Mouse (Mus musculus): ENCODE results near the gene Nobox. TPM values are rescaled to one million over a fixed set of nuclear protein-coding genes. Genes with fewer than 3 reads are reported as not detected.

The Nobox gene
- not detected in 2 replicates for polyA plus RNA-seq (2011; ENCODE audit: insufficient read depth, insufficient read length, low replicate concordance, missing spikeins)

DNA sequence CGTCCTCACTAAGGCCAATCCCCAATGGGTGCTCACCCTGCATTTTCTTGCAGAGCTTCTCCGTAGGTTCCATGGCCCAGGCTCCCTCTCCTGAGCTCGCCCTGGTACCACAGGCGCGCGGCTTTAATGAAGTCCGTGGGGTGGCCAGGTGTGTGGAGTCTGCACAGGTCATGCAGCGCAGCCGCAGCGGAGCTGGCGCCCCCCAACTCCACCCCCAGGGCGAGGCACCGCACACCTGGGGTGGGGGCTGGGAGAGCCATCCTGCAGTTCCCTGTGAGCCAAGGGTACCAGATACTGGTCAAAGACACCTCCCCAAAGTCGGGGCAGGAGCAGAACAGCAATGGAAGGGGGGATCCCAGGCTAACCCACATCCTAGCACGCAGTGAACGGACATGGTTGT lies at the start of gene Nobox:
Gene Nobox (minus strand): TSS at position 101 of the 400 bp plus-strand sequence.
- Histone ChIP-seq H3K4me3 (replicated peaks; ENCODE audit: control insufficient read depth, low read depth, low read length) (no peak within 1 kb of the TSS), H3K4me1 (ENCODE audit: control insufficient read depth, insufficient read depth, low read length) (no peaks in the 10 kb centered on the region), H3K27ac (ENCODE audit: control insufficient read depth, insufficient read depth, low read depth, low read length, poor library complexity) (no peak within 1 kb of the TSS)
- 78% methylated on average over 16 of the region's 16 CpGs for WGBS
- no peak for TF ChIP-seq CTCF (IDR thresholded peaks at IDR 0.05; ENCODE audit: control insufficient read depth, insufficient read depth, low read length)
- no peak for TF ChIP-seq POLR2A (IDR thresholded peaks at IDR 0.05; ENCODE audit: borderline replicate concordance, control insufficient read depth, low read depth, low read length)

DNA sequence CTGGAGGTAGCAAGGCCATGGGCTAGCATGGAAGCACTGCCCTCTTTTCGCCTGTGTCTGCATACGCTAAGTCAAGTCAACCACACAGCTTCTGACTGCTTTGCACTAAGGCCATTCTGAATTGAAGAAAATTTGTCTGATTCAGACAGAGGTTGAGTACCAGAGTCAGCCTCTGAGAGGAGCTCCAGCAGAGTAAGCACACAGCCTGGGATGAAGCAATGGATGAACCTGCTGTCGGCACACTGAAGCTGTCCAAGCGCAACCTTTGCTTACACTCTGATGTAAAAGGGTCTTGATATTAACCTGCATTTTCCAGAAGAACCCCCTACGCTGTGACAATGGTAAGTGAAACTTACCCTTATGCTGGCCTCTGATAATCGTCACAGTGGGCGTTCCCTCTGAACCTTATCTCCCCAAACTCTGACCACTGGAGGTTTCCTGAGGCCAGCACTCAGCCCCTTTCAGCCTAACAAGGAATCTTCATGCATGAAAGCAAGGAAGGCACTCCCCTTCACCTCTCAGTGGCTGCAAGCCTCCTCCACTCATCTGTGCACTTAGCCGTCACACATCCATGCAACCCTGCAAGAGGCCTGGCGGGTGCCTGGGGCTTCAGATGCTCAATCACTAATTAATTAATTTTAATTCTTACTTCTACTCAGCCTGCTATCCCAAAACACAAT lies 45.3 kb upstream of the Nobox start:
- no peak for TF ChIP-seq POLR2A (IDR thresholded peaks at IDR 0.05; ENCODE audit: borderline replicate concordance, control insufficient read depth, low read depth, low read length)
- TF ChIP-seq CTCF (IDR thresholded peaks at IDR 0.05; ENCODE audit: control insufficient read depth, insufficient read depth, low read length) = no peak
- 72% methylated on average over 9 of the region's 9 CpGs for WGBS
- H3K27ac ChIP-seq (ENCODE audit: control insufficient read depth, insufficient read depth, low read depth, low read length, poor library complexity) = no peak overlapping the region
- no peak overlapping the region for H3K4me3 ChIP-seq (replicated peaks; ENCODE audit: control insufficient read depth, low read depth, low read length)
- H3K4me1 ChIP-seq (ENCODE audit: control insufficient read depth, insufficient read depth, low read length) = no peaks in the 10 kb centered on the region; the same call in 1 of the 2 replicates

DNA sequence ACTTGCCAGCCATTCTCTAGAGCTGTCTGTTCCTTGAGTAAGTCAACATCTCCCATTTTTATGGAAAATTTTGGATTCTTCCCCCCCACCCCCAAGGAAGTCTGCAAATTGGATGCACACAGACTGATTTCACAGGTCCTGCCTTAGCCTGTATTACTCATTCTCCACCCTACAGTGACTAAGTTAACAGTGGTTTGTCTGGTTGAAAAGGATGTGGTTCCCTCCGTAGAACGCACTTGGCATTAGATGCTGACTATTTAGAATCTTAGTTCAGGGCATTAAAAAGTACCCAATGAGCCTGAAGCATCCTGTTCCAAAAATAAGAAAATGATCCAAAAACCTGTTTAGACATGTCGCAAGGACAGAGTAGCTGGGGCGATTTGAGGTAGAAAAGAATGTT lies 44.1 kb upstream of the Nobox start:
- 82% methylated on average over 4 of the region's 4 CpGs for WGBS
- no peak overlapping the region for H3K4me3 ChIP-seq (replicated peaks; ENCODE audit: control insufficient read depth, low read depth, low read length)
- no peaks in the 10 kb centered on the region; the same call in 1 of the 2 replicates for H3K4me1 ChIP-seq (ENCODE audit: control insufficient read depth, insufficient read depth, low read length)
- no peak overlapping the region for H3K27ac ChIP-seq (ENCODE audit: control insufficient read depth, insufficient read depth, low read depth, low read length, poor library complexity)
- TF ChIP-seq CTCF (IDR thresholded peaks at IDR 0.05; ENCODE audit: control insufficient read depth, insufficient read depth, low read length) = no peak
- no peak for TF ChIP-seq POLR2A (IDR thresholded peaks at IDR 0.05; ENCODE audit: borderline replicate concordance, control insufficient read depth, low read depth, low read length)

DNA sequence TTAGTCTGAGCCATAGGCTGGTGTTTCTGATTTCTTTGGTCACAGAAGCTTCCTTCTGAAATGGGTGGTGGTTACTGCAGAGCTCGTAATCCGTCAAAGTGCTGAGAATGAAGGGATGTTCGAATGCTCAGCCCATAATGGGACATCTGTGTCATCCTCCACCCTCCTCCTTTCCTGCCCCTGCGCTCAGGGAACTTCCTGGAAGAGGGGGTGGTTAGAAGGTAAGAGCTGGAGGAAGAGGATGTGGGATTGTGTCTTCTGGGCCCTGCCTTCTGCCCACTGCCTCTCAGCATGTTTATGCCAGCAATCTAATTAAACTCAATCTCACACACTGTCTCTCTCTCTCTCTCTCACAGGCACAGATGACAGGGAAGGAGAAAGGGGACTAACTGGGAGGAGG lies 39.7 kb upstream of the Nobox start:
- H3K4me3 ChIP-seq (replicated peaks; ENCODE audit: control insufficient read depth, low read depth, low read length) = no peak overlapping the region
- TF ChIP-seq CTCF (IDR thresholded peaks at IDR 0.05; ENCODE audit: control insufficient read depth, insufficient read depth, low read length) = no peak
- TF ChIP-seq POLR2A (IDR thresholded peaks at IDR 0.05; ENCODE audit: borderline replicate concordance, control insufficient read depth, low read depth, low read length) = no peak
- 54% methylated on average over 4 of the region's 4 CpGs for WGBS
- no peak overlapping the region for H3K27ac ChIP-seq (ENCODE audit: control insufficient read depth, insufficient read depth, low read depth, low read length, poor library complexity)
- no peaks in the 10 kb centered on the region for H3K4me1 ChIP-seq (ENCODE audit: control insufficient read depth, insufficient read depth, low read length)

- H3K4me3 ChIP-seq (replicated peaks; ENCODE audit: control insufficient read depth, low read depth, low read length) = no peak overlapping the region
- 92% methylated on average over 1 of the region's 1 CpGs for whole genome bisulfite sequencing
- no peak overlapping the region for H3K27ac ChIP-seq (ENCODE audit: control insufficient read depth, insufficient read depth, low read depth, low read length, poor library complexity)
- no peaks in the 10 kb centered on the region for H3K4me1 ChIP-seq (ENCODE audit: control insufficient read depth, insufficient read depth, low read length)
- TF ChIP-seq POLR2A (IDR thresholded peaks at IDR 0.05; ENCODE audit: borderline replicate concordance, control insufficient read depth, low read depth, low read length) = no peak
- no peak for TF ChIP-seq CTCF (IDR thresholded peaks at IDR 0.05; ENCODE audit: control insufficient read depth, insufficient read depth, low read length)
These were observed 38.3 kb upstream of the Nobox start for GRCm38 (mm10) chr6:43347637-43348036.

- Histone ChIP-seq H3K4me3 (replicated peaks; ENCODE audit: control insufficient read depth, low read depth, low read length) (no peak overlapping the region), H3K27ac (ENCODE audit: control insufficient read depth, insufficient read depth, low read depth, low read length, poor library complexity) (no peak overlapping the region), H3K4me1 (ENCODE audit: control insufficient read depth, insufficient read depth, low read length) (no peaks in the 10 kb centered on the region)
- 62% methylated on average over 1 of the region's 1 CpGs for WGBS
- no peak for TF ChIP-seq POLR2A (IDR thresholded peaks at IDR 0.05; ENCODE audit: borderline replicate concordance, control insufficient read depth, low read depth, low read length)
- TF ChIP-seq CTCF (IDR thresholded peaks at IDR 0.05; ENCODE audit: control insufficient read depth, insufficient read depth, low read length) = no peak
These were observed 33.7 kb upstream of the Nobox start for GRCm38 (mm10) chr6:43343006-43343405.

- Histone ChIP-seq H3K4me1 (ENCODE audit: control insufficient read depth, insufficient read depth, low read length) (no peaks in the 10 kb centered on the region), H3K4me3 (replicated peaks; ENCODE audit: control insufficient read depth, low read depth, low read length) (no peak overlapping the region), H3K27ac (ENCODE audit: control insufficient read depth, insufficient read depth, low read depth, low read length, poor library complexity) (no peak overlapping the region)
- TF ChIP-seq POLR2A (IDR thresholded peaks at IDR 0.05; ENCODE audit: borderline replicate concordance, control insufficient read depth, low read depth, low read length) (no peak), CTCF (IDR thresholded peaks at IDR 0.05; ENCODE audit: control insufficient read depth, insufficient read depth, low read length) (no peak)
- 88% methylated on average over 2 of the region's 2 CpGs for WGBS
These were observed 33.0 kb upstream of the Nobox start for GRCm38 (mm10) chr6:43342386-43342785.

DNA sequence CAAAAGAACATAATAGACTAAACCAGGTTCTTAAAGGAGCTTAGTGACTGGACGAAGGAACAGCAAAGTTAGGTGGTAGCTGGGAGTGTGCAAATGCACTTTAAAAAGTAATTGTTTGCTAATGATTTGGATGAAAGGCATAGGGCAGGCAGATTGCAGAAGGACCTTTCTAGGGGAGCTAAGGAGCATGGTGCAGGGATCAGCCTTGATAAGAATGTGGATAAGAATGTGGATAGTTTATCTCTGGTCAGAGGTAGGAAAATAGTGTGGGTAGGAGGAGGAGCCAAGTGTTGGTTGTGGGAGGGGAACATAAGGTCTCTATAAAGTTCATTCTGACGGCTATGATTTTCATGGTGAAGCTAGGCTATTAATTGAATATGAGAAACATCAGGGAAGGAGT lies 29.4 kb upstream of the Nobox start:
- TF ChIP-seq POLR2A (IDR thresholded peaks at IDR 0.05; ENCODE audit: borderline replicate concordance, control insufficient read depth, low read depth, low read length) = no peak
- TF ChIP-seq CTCF (IDR thresholded peaks at IDR 0.05; ENCODE audit: control insufficient read depth, insufficient read depth, low read length) = no peak
- 57% methylated on average over 2 of the region's 2 CpGs for WGBS
- no peaks in the 10 kb centered on the region for H3K4me1 ChIP-seq (ENCODE audit: control insufficient read depth, insufficient read depth, low read length)
- H3K4me3 ChIP-seq (replicated peaks; ENCODE audit: control insufficient read depth, low read depth, low read length) = no peak overlapping the region
- no peak overlapping the region for H3K27ac ChIP-seq (ENCODE audit: control insufficient read depth, insufficient read depth, low read depth, low read length, poor library complexity)
